Mouse (Mus musculus) adrenal gland (tissue): ENCODE measurements around the gene Slc39a13.

Source experiments
- intact Hi-C: fragments of 180-260 bp; cut with DNase I; formaldehyde crosslinking; loops from one replicate; pipeline ENCODE4 v1.15.1; 2025

Slc39a13 gene

GRCm38 (mm10) chr2:91090827-91091226, 20.6 kb upstream of the Slc39a13 start:
- intact Hi-C loops: no loop called here

GRCm38 (mm10) chr2:91090208-91090607, 20.0 kb upstream of the Slc39a13 start:
- intact Hi-C loops: no loop called here

GRCm38 (mm10) chr2:91088987-91089386, 18.8 kb upstream of the Slc39a13 start:
- intact Hi-C loops: no loop called here

- intact Hi-C loops: no loop called here
Measured at GRCm38 (mm10) chr2:91087453-91087852, 17.2 kb upstream of the Slc39a13 start.

- intact Hi-C loops: no loop called here
Measured at GRCm38 (mm10) chr2:91086392-91087237, 16.4 kb upstream of the Slc39a13 start.

DNA sequence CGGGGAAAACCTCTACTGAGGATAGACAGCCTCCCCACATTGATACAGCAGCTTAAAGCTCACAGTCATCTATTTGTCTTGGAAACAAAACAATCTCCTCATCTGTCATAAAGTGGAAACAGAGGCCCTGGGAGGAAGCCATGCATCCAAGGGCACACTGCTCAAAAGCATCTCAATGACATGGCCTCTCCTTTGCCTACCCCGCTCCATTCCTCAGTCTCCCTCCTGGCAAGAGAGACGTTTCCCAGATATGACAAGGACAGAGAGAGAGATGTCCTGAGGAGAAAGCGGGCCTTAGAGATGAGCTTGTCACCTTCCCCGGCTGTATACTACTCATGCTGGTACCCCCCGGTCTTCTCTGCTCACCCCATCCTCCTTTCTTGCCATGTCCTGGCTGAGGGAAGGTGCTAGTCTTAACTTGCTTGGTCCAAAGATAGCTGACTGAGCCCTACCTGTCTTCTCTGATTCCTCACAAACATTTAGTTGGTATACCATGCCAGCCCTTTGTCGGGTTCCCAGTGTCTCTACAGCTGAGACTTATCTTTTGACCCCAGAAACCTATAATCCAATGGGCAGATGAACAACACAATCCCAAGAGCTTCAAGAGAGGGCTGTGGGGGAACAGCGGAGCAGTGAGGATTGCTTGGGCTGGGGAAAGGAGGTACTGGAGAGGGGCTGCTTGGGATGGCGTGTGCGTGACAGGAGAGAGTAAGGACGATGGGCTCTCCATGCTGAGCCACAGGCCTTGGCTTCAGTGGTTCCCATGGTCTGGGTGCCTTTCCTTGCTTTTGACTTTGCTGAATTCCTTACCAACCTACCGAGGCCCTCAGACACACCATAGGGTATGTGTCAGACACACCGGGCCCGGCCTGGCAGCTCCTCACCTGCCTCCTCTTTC, 15.5 kb upstream of the Slc39a13 start:
- intact Hi-C loops: no loop called here

GRCm38 (mm10) chr2:91084179-91084820, 14.1 kb upstream of the Slc39a13 start:
- intact Hi-C loops: no loop called here

GRCm38 (mm10) chr2:91083366-91083940, 13.2 kb upstream of the Slc39a13 start:
- intact Hi-C loops: no loop called here

- intact Hi-C loops: no loop called here
Measured at GRCm38 (mm10) chr2:91082844-91083243, 12.6 kb upstream of the Slc39a13 start.

GRCm38 (mm10) chr2:91081775-91082695, 11.8 kb upstream of the Slc39a13 start, which contains the start of gene Spi1:
Gene Spi1, plus strand, starts transcription at chr2:91082390.
- intact Hi-C loops: no loop called here

- intact Hi-C loops: no loop called here
Measured at GRCm38 (mm10) chr2:91080784-91081513, 10.7 kb upstream of the Slc39a13 start.

DNA sequence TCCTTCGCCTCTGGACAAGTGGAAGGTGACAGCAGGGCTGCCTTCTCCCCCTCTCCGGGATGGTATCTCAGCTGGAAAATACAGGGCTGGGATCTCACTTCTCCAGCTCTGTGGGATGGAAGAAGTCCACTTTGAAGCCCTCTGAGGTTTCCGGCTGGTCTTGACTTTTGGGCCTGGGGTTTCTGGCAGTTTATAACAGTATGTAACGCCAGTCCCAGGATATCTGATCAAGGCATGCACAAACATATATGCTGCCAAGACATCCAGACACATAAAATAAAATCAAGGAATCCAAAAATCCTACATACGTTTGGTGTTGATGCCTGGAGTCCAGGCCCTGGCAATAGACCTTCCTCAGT, 8.8 kb upstream of the Slc39a13 start:
- intact Hi-C loops: no loop called here

DNA sequence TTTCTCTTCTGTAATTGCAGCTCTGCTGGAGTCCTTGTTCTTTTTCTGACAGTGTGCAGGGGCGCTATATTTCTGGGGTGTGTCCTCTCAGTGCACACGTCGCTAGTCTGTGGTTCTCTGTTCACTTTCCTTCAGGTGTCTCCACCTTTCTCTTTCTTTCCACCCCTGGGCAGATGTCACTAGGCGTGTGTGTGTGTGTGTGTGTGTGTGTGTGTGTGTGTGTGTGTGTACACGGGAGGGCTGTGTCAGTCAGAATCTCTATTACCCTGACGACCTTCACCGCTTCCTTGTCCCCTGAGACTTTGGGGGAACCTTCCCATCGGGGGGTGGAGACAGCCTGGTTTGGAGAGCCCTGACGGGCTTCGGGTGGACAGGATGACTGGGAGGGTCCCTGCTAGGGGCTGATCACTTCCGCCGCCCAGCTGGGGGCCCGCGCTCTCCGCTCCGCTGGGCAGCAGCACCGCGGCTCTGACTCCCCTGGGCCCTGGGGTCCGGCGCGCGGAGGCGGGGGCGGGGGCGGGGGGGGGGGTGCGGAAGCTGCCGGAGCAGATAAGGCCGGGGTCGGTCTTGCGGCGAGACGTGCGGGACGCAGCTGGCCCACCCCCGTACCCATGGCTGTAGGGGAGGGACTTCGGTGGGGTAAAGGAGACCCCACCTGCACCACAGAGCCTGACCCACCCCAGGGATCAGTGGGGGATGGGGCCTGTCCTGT, 8.3 kb upstream of the Slc39a13 start:
- intact Hi-C loops: no loop called here

DNA sequence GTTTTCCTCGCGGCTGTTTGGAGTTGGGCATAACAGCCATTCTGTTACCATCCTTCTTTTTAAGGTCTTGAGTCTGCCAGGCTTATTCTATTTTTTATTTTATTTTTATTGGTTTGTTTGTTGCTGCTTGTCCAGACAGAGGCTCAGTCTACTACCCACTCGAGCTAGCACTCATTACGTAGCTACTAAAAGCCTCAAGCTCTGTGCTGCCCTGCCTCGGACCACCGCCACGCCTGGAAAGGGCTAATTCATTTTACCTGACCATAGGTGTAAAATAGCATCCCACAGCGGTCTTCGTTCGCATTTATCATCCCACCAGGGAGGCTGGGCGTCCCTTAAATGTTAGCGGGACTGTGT, 7.7 kb upstream of the Slc39a13 start:
- intact Hi-C loops: no loop called here

- intact Hi-C loops: no loop called here
Measured at GRCm38 (mm10) chr2:91072092-91072491, 1.9 kb upstream of the Slc39a13 start.

DNA sequence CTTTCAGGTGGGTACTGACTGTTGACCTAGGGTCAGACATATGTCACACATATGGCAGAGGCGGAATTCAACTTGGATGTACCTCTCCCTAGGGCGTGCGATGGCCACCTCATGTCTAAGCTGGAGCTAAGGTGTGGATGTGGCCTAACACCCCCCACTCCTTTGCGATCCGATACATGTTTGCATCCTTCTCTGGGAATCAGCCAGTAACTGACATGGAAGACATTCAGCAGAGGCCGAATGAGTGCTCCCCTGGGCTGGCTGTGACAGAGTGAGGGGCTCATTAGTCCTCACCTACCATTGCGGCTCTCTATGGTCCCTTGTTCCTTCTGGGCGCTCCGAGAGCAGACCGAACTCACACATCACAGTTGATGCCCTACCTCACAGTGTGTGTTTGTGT, 842 bp upstream of the Slc39a13 start:
- intact Hi-C loops: no loop called here

DNA sequence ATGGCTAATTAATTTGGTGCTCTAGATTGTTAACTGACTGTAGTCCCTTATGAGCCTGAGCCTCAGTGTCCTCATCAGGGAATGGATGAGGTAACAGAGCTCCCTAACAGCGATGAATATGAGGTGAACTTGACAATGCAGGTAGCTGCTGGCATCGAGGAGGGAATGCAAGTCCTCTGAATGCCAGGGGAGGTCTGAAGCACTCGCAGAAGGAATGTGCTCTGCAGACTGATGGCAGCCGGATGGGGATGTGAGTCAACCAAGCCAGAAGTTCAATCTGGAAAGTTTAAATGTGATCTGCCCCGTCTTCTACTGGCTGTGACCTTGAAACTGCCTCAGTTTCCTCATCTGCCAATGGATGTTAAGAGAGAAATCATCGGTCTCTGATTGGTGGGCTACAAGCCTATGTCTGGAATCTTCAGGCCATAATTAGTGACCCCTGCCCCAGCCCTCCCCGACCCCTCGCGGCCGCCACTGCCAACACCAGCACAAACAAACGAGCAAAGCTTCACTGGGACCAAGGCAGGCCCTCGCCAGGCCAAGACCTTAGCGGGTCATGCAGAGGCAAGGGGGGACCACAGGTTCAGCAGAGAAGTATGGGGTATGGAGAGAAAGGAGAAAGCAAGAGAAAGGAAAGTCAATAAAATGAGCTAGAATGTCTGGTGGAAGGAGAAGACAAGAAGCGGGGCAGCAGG, 764 bp downstream of the Slc39a13 start:
- intact Hi-C loops: loop anchor here (10.0 kb wide), 1 partner anchor 125 kb away; the partner anchor contains the start of gene Celf1

- intact Hi-C loops: loop anchor here (10.0 kb wide), 1 partner anchor 124 kb away; the partner anchor contains the start of gene Celf1
Measured at GRCm38 (mm10) chr2:91068872-91069165, 1.4 kb downstream of the Slc39a13 start.
